Mouse (Mus musculus) urinary bladder, postnatal 4 days (tissue): ENCODE measurements around the gene Jpt1.
"Not testable (repeated sequence)": the region's sequence is repeated elsewhere in the genome, so short reads cannot be mapped to it uniquely, and the experiment has no call there.

Experiments used
- DNase-seq, 2 experiments: peaks; one replicate each; pipeline ENCODE4 v3.0.0; 2021 to 2022; ENCODE audit warnings: low spot score in 2 of 2

The Jpt1 gene

GRCm38 (mm10) chr11:115512407-115513183, 1.6 kb downstream of the Jpt1 start:
- DNase-seq = no peak

GRCm38 (mm10) chr11:115512004-115512403, 2.2 kb downstream of the Jpt1 start:
- no peak for DNase-seq

GRCm38 (mm10) chr11:115511121-115511520, 3.1 kb downstream of the Jpt1 start:
- DNase-seq = no peak

GRCm38 (mm10) chr11:115510507-115510888, 3.7 kb downstream of the Jpt1 start:
- DNase-seq = no peak

DNA sequence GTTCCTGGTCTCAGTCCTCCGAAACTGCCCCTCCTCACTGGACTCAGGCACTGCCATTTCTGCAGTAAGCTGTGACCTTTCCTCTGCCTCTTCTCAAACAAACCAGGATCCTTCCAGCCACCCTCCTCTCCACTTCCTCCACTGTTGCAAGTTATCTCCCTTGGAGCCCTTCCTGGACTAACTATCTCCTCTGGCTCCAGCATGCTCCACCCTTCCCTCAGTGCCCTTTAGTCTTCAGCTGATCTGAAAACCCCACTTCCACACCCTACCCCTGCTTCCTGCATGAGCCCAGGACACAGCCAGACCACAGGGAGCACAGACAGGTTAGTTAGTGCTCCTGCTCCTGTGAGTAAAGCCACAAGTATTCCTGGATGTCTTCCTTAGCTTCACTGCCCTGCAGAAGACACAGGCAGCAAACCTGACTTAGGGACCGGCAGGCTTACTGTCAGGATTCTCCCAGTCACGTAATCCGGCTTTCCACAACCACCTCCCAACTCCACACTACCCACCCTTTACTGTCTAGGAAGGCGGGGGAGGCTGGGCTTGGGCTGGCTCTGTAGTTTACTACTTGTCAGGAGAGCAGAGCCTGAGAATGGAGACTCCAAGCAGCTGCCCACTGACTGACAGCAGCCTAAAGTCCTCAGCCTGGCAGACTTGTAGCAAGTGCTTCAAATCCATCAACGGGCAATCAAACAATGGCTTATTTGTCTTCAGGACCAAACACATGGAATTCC, 4.2 kb downstream of the Jpt1 start:
- no peak for DNase-seq

- DNase-seq = no peak
Observed at GRCm38 (mm10) chr11:115508061-115508460, 6.1 kb downstream of the Jpt1 start.

DNA sequence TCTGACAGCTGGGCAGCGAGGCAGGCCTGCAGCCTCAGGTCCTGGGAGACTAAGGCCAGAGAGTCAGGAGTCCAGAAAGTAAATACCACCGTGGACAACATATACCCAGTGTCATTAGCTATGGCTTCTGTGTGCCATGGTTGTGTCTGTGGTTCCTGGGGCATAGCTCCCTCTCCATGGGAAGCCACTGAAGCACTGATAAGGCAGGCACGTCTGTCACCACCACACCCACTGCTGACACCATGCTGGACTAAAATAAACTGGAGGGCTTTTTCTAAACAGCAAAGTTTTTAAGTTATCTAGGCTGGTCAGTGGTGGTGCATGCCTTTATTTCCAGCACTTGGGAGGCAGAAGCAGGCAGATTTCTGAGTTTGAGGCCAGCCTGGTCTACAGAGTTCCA, 7.6 kb downstream of the Jpt1 start:
- no peak for DNase-seq

DNA sequence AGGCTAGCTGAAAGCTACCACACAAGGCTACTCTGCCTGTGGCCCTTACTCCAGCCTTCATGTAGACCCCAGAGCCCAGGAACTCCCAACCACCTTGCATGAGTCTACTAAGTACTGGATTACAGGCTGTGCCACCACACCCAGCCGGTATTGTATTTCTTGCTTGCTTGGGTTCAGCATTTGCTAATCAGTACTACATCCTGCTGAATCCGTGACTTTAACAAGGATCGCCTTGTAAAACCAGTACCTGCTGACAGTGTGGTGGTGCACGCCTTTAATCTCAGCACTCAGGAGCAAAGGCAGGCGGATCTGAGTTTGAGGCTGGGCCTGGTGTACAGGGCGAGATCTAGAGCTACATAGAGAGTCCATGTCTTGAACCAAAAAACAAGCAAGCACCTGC, 11.6 kb downstream of the Jpt1 start:
- no peak for DNase-seq

- not testable (repeated sequence) for DNase-seq
Observed at GRCm38 (mm10) chr11:115496559-115496958, 17.6 kb downstream of the Jpt1 start.

DNA sequence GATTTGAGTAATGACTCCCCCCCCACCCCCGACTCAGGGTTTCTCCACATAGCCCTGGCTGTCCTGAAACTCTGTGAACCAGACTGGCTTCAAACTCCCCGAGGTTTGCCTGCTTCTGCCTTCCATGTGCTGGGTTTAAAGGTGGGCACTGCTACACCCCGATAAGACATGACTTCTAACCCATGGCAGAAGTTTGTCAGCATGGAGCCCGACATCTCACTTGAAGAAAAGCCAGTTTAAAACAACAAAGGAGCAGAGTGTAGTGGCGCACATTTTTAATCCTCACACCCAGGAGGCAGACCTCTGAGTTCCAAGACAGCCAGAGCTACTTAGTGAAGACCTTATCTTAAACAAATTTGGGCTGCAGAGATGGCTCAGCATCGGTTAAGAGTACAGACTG, 21.8 kb downstream of the Jpt1 start:
- DNase-seq = no peak

GRCm38 (mm10) chr11:115491356-115492083, 22.7 kb downstream of the Jpt1 start, which contains the start of gene Nt5c:
Gene Nt5c (minus strand): TSS chr11:115491862.
- DNase-seq = peak; percentile 77 to 78

DNA sequence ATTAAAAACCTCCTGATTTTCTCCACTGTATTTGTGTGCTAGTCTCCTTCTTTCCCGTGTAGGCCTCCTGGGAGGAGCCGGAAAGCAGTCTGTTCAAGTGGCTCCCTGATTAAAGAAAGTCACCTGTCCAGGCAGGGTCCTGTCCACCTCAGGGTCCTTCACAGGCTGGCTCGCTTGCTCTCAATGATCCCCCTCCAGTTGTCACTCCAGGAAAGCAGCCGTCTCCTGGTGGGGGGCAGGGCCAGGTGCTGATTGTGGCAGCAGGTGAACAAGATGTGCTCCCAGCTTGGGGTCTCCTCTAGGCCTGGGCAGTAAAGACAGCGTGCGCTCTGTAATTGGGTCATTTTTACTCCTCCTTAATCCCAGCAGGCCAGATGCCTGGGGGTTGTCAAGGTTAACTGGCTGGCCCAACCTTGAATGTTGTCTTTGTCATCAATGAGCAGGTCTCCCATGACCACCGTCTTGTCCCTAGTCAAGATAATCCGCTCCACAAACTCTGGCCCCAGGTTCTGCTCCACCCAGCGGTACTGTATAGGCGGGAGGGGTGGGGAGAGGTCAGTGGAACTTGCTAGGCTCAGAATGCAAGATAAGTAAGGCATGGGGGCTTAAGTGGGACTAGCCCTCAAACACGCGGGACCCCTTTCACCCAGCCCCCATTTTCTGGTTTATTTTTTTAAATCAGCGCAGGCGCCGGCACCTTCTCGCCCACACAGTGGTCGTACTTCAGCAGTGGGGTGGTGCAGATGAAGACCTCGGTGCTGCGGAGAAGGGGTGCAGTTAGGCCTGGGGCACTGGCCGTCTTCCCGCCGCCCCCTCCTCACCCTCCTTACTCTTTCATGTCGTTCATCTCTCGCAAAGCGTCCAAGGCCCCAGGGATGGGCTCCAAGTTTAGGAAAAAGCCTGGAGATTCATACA, 23.5 kb downstream of the Jpt1 start:
- DNase-seq = no peak

DNA sequence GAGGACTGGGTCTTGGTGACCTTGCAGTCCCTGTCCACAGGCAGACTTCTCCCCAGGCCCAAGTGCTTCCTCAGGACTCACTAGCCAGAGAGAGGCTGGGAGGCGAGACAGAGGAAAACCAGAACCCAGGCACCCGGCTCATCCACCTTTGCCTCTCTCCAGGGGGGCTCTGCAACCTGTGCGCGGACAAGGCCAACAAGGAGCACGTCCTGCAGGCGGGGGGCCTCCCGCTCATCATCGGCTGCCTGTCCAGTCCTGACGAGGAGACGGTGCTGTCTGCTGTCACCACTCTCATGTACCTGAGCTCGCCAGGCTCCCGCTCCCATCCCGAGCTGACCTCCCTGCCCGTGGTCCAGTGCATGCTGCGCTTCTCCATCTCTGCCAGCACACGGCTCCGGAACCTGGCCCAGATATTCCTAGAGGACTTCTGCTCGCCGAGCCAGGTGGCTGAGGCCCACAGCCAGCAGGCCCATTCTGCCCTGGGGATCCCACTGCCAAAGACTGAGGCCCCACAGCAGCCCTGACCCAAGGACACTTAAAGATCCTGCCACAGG, 25.6 kb downstream of the Jpt1 start:
- DNase-seq = no peak

DNA sequence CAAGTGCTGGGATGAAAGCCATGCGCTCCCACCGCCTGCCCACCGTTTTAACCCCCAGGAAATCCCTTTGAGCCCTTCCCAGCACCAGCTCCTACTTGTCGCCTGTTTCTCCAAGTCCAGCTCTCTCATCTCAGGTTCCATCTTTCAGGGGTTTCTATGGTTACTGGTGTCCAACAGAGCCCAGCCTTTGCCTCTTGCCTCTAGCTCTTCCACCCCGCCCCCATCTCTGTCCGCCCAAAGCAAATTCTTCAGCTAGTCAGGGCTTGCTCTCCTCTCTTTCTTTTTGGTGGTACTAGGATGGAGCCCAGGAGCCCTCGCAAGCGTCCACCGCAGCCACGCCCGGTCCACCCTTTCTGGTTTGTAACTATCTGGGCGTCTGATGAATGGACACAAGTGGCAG, 29.0 kb downstream of the Jpt1 start:
- DNase-seq = no peak

DNA sequence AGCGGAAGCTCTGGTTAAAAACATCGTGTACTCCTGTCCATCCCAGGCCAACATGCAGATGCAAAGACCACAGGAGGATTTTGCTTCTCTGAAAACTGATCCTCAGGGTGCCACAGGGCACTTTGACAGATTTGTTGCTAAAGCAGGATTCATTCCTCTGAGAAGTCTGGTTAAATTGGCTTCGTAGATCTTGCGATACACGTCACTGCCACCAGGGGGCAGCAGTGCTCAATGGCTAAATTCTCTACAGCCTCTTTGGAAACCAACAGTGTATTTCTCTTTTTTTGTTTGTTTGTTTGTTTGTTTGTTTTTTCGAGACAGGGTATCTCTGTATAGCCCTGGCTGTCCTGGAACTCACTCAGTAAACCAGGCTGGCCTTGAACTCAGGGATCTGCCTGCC, 30.5 kb downstream of the Jpt1 start:
- DNase-seq = peak in 1 of 2 experiments; percentile 49

DNA sequence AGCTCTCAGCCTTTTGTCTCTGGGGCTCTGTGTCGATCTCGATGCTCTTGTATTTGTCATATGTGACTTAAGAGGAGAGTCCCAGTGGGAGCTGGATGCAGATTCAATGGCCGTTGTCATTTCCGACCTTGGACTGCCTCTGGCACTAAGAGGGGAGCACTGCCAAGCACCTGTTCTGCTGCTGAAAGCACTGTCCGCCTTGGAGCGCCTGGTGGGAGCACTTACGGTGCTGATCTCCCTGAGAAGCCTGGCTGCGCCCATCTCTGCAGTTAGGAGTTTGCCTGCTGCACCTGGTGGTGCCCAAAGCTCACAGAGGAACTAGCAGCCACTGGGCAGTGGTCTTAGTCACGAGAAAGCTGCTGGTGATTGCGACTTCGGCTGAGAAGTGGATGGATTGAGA, 30.9 kb downstream of the Jpt1 start:
- DNase-seq = no peak

DNA sequence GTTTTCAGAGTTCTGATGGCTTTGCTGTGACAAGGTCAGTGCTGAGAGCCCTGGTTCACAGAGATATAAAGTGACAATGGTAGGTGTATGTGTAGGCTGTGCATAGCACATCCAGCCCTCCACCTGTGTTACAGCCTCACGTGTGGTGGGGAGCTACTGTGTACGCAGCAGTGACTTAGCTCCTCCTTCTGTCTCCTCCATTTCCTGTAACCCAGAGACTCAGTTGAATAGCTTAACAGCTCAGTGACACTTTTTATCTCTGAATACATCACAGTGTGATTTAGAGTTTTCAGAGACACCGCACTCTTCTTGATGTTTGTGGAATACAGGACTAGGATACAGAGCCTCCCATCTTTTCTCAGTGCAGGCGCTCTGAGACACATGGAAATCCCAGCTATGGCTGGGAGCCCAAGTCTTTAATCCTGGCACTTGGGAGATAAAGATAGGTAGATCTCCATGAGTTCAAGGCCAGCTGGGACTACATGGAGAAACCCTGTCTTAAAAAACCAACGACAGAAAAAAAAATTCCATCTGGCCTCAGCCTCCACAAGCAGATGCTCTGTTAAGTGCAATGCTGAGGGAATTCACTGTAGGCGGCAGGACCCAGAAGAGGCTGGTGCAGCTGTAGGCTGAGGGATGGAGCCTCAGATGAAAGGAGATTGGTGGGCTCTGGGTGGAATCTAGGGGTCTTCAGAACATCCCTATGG, 32.5 kb downstream of the Jpt1 start:
- no peak for DNase-seq

GRCm38 (mm10) chr11:115478296-115478938, 35.8 kb downstream of the Jpt1 start:
- no peak for DNase-seq

GRCm38 (mm10) chr11:115477388-115477787, 36.8 kb downstream of the Jpt1 start:
- DNase-seq = not testable (repeated sequence)

- DNase-seq = not testable (repeated sequence)
Observed at GRCm38 (mm10) chr11:115476630-115477029, 37.6 kb downstream of the Jpt1 start.
